Mouse (Mus musculus) granulocyte monocyte progenitor cell, adult 5-6 weeks (primary cell): ENCODE data around the gene AI837181. TPM values are rescaled to one million over a fixed set of nuclear protein-coding genes. Genes with fewer than 3 reads are reported as not detected.

Experiments used
- ATAC-seq: replicated peaks from 2 replicates; pipeline ENCODE4 v1.8.0; 2016; ENCODE audit warnings: mild to moderate bottlenecking, moderate TSS enrichment, inconsistent platforms; ENCODE audit not compliant: poor library complexity, severe bottlenecking
- total RNA-seq, 2 experiments: library from RNA; stranded (forward) in 1 of 2; stranded (reverse) in 1 of 2; fragments of 200-712, 200-1000 nt in 1 of 2; fragments of >200 nt in 1 of 2; fragmentation: Nextera tagmentation in 1 of 2; gene quantifications; 2 replicates each; pipeline ENCODE4 v1.2.3; 2014 to 2017

AI837181 gene
- total RNA-seq, 2 experiments from 2014 or later: 12.2 to 30.1 TPM

DNA sequence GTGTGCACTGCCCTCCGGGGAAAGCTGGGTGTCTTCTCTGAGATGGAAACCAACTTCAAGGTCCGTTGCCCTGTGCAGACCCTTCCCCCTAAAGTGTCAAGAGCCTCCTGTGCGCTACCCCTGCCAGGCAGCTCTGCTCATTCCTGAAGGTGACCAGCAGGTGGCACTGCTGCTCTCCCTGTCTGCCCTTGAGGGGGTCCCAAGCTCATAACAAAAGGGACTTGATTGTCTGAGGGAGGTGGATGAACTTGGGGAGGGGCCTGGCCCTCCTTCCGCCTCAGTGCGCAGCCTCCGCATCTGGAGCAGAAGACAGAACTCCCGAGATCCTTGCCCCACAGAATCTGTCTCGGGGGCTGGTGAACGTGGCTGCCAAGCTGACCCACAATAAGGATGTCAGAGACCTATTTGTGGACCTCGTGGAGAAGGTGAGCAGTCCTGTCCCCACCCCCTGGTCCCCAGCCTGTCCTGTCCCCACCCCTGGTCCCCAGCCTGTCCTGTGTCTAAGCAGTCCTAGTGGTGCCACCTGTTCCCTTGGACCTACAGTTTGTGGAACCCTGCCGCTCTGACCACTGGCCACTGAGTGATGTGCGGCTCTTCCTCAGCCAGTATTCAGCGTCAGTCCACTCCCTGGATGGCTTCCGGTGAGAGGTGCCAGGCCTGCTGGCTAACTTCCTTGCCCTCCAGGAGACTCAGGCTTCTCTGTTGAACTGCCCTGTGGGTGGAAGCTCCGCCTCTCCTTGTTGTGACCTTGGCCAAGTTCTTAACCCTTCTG, 39.0 kb downstream of the AI837181 start:
- ATAC-seq: peak; percentile 20; the same call in 1 of the 2 replicates

DNA sequence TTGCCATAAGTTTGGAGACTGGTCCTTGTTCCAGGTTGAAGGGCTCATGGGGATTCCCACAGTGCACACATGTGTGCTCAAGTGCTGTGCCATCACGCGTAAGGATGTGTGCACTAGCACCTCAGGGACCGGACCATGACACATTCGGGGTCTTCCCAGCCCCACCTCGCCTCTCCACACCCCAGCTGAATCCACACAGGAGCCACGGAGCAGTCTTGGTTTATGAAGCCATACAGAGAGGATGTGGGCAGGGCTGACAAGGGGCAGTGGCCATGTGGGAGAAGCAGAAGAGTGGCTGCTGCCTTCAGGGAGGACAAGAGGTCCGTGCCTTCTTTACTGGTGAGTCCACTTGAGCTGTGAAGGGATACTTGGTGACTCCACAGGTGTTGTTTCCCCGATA, 40.1 kb downstream of the AI837181 start:
- no peak for ATAC-seq

DNA sequence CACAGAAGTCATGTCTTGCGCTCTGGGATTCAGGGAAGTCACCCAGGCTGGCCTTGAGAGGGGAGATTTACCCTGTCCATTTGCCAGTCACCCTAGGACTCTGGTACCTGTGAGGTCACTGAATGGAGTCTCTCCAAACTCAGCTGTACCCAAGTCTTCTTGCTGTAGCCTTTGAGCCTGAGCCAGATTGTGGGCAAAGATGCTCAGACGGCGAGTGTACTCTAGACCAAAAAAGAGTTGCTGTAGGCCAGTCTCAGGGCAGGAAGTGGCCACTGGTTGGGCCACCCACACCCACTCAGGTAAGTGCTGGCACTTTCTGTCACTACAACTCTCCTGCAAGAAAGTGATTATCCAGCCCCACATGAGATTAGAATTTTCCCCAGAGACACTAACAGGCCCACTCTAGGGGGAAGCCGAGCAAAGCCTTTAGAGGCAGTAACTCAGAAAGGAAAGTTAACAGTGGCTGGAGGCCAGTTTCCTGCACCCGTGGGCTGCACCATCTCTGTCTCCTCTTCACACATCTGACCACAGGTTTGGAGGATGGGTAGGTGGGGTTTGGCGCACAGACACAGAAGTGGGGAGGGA, 42.1 kb downstream of the AI837181 start:
- no peak for ATAC-seq

DNA sequence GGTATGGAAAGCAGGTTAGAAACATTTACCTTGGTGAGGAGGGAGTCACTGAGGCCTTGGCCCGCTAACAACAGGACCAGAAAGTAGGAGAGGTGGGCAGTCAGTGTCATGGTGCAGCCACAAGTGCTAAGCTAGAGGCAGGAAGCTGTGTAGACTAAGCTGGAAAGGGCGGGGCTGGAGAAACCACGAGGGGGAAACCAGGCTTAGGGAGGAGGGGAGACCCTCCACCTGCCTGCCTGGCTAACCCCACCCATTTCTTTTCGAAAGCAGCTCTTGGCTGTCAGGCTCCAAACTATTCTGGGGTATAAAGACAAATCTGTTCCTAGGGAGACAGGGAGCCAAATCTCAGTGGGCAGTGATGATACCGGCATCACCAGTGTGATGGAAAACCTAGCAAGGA, 43.4 kb downstream of the AI837181 start, which contains the start of gene Ctsw:
Ctsw (minus strand) TSS at position 134 of the 400 bp plus-strand sequence.
- peak; percentile 45; the same call in 1 of the 2 replicates for ATAC-seq

DNA sequence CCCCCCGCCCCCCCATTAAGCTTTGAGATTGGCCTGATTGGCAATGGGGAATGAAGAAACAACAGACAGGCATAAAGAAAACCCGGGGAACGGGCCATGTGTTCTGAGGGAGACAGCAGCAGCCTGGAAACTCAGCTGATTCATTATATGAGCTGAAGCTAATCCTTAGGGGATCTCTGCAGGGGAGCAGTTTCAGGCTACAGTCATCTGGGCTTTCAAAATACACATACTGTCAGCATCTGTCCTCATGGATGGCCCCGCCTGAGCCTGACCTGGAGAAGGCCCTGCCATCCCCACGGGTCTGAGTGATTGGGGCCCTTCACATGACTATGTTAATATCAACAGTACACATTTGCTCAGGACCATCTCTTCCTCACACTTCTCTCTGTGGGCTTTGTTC, 46.9 kb downstream of the AI837181 start:
- ATAC-seq: no peak

DNA sequence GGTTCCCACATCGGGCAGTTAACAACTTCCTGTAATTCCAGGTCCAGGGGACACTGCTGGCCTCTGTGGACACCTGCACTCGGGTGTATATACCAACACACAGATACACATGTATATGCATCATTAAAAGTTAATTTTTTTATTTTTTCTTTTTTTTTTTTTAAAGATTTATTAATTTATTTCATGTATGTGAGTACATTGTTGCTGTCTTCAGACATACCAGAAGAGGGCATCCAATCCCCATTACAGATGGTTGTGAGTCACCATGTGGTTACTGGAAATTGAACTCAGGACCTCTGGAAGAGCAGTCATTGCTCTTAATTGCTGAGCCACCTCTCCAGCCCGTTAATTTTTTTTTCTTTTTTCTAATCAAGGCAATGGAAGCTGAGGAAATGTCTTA, 47.9 kb downstream of the AI837181 start:
- ATAC-seq: no peak

DNA sequence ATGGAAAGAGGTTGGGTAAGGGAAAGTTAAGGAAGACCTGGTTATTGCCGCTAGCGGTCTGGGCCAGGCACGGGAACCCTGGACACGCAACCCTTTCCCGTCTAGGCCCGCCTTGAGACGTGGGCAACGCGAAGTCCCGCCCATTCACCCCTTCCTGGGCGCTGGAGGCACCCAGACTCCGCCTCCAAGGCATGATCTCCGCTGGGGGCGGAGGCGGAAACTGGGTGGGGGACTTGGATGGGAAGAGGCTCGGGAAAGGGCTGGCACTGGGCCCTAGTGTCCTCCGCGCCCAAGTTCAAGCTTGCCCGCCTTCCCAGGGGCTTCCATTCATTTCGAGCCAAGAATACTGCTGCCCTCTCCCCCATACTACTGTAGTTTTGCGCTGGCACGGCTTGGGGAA, 48.8 kb downstream of the AI837181 start, which contains the start of gene Efemp2:
Efemp2 (plus strand) TSS at position 235 of the 400 bp plus-strand sequence.
- ATAC-seq: peak; percentile 71

DNA sequence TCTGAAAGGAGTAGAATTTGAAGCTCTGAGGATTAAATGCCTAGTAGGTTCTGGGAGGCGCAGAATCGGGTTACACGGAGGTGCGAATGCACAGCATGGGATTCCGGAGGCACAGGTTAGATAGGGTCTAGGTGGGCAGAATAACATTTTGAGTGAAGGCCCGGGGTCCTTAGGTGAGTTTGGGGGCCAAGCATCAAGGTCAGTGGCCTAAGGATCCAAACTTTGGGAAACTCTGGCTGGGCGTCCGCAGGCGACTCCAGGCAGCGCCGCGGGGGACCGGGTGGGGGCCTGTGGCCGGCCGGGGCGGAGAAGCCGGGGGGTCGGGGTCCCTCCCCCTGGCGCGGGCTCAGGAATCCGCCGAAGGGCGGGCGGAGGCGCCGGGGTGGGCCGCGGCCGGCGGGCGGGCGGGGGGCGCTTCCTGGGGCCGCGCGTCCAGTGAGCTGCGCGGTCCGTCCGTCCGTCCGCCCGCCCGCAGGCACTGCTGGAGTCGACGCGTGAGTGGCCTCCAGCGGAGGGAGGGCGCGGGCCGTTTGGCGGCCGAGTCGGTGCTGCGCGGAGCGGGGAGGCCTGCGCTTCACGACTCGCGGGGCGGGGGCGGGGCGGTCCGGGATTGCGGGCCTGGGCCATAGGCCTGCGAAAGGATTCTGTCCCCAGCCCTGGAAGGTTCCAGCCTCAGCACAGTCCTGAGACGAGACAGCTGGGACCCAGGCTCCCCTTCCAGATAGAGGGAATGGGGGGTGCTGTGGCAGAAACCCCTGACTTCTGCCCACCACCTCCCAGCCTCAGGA, 49.5 kb downstream of the AI837181 start:
- ATAC-seq: peak; percentile 40; the same call in 1 of the 2 replicates

DNA sequence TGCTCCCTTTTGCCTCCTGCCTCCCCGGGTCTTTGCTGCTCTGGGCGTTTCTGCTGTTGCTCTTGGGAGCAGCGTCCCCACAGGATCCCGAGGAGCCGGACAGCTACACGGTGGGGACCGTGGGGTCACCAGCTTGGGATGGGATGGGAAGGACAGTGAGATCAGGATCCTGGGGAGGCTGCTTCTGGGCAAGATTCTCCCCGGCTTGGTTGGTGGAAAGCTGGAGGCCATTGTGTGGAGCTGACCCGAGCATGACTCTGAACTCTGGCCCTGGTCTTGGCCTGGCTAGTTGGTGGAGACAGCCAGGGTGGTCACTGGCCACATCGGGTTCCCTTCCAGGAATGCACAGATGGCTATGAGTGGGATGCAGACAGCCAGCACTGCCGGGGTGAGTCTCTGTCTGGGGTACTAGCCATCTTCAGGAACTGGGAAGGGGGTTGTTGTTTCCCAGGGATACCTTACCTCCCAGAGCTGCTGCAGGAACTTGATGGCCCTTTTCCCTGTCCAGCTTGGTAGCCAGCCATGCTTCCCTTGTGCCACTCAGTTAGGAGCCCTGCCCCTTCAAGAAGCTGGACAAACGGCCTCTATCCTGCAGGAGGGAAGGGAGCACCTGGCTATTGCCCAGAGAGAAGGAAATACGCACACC, 50.2 kb downstream of the AI837181 start:
- ATAC-seq: no peak

Other genes with a start within 250 kb of the AI837181 start
- gene Pacs1, start 152.0 kb upstream of the AI837181 start, total RNA-seq (2014; fragmentation: Nextera tagmentation): 13.5 and 22.1 TPM in 2 replicates
- 6.5 and 8.0 TPM in 2 replicates for gene Pacs1, start 152.0 kb upstream of the AI837181 start, total RNA-seq (2017)
- gene Sf3b2, start 129.7 kb upstream of the AI837181 start, total RNA-seq (2014; fragmentation: Nextera tagmentation): 177 and 181 TPM in 2 replicates
- 224 and 247 TPM in 2 replicates for gene Sf3b2, start 129.7 kb upstream of the AI837181 start, total RNA-seq (2017)
- not detected in 2 replicates for gene Gal3st3, start 126.8 kb upstream of the AI837181 start, total RNA-seq (2014; fragmentation: Nextera tagmentation)
- gene Gal3st3, start 126.8 kb upstream of the AI837181 start, total RNA-seq (2017): not detected in 2 replicates
- gene Catsper1, start 89.4 kb upstream of the AI837181 start, total RNA-seq (2014; fragmentation: Nextera tagmentation): not detected in 2 replicates
- gene Catsper1, start 89.4 kb upstream of the AI837181 start, total RNA-seq (2017): not detected in 2 replicates
- gene Cst6, start 75.6 kb upstream of the AI837181 start, total RNA-seq (2014; fragmentation: Nextera tagmentation): not detected in 2 replicates
- not detected in 2 replicates for gene Cst6, start 75.6 kb upstream of the AI837181 start, total RNA-seq (2017)
- 52.8 and 54.1 TPM in 2 replicates for gene Eif1ad, start 58.4 kb upstream of the AI837181 start, total RNA-seq (2014; fragmentation: Nextera tagmentation)
- gene Eif1ad, start 58.4 kb upstream of the AI837181 start, total RNA-seq (2017): 69.4 and 72.2 TPM in 2 replicates
- gene Banf1, start 58.0 kb upstream of the AI837181 start, total RNA-seq (2014; fragmentation: Nextera tagmentation): 526 and 559 TPM in 2 replicates
- gene Banf1, start 58.0 kb upstream of the AI837181 start, total RNA-seq (2017): 84.9 and 130 TPM in 2 replicates
- gene Sart1, start 36.4 kb upstream of the AI837181 start, total RNA-seq (2014; fragmentation: Nextera tagmentation): 86.2 and 138 TPM in 2 replicates
- gene Sart1, start 36.4 kb upstream of the AI837181 start, total RNA-seq (2017): 63.2 and 78.7 TPM in 2 replicates
- gene Tsga10ip, start 22.6 kb upstream of the AI837181 start, total RNA-seq (2014; fragmentation: Nextera tagmentation): not detected in 2 replicates
- 1.9 TPM in 1 of 2 replicates, not detected in the other for gene Tsga10ip, start 22.6 kb upstream of the AI837181 start, total RNA-seq (2017)
- 160 and 218 TPM in 2 replicates for gene Drap1, start 165 bp upstream of the AI837181 start, total RNA-seq (2014; fragmentation: Nextera tagmentation)
- 119 and 145 TPM in 2 replicates for gene Drap1, start 165 bp upstream of the AI837181 start, total RNA-seq (2017)
- 0.32 TPM in 1 of 2 replicates, not detected in the other for gene Fosl1, start 22.4 kb downstream of the AI837181 start, total RNA-seq (2014; fragmentation: Nextera tagmentation)
- 0.57 TPM in 1 of 2 replicates, not detected in the other for gene Fosl1, start 22.4 kb downstream of the AI837181 start, total RNA-seq (2017)
- gene Ccdc85b, start 32.8 kb downstream of the AI837181 start, total RNA-seq (2014; fragmentation: Nextera tagmentation): 0.68 and 1.9 TPM in 2 replicates
- 2.5 and 4.1 TPM in 2 replicates for gene Ccdc85b, start 32.8 kb downstream of the AI837181 start, total RNA-seq (2017)
- gene Fibp, start 35.5 kb downstream of the AI837181 start, total RNA-seq (2014; fragmentation: Nextera tagmentation): 33.6 and 94.2 TPM in 2 replicates
- 112 and 122 TPM in 2 replicates for gene Fibp, start 35.5 kb downstream of the AI837181 start, total RNA-seq (2017)
- 1.1 TPM in 1 of 2 replicates, not detected in the other for gene Ctsw, start 43.4 kb downstream of the AI837181 start, total RNA-seq (2014; fragmentation: Nextera tagmentation)
- not detected in 2 replicates for gene Ctsw, start 43.4 kb downstream of the AI837181 start, total RNA-seq (2017)
- not detected in 2 replicates for gene Efemp2, start 48.8 kb downstream of the AI837181 start, total RNA-seq (2014; fragmentation: Nextera tagmentation)
- gene Efemp2, start 48.8 kb downstream of the AI837181 start, total RNA-seq (2017): 1.6 TPM in 1 of 2 replicates, not detected in the other
- gene Mus81, start 63.3 kb downstream of the AI837181 start, total RNA-seq (2014; fragmentation: Nextera tagmentation): 23.9 and 39.7 TPM in 2 replicates
- gene Mus81, start 63.3 kb downstream of the AI837181 start, total RNA-seq (2017): 9.4 and 13.5 TPM in 2 replicates
- 1,243 and 1,245 TPM in 2 replicates for gene Cfl1, start 65.3 kb downstream of the AI837181 start, total RNA-seq (2014; fragmentation: Nextera tagmentation)
- 1,162 and 1,185 TPM in 2 replicates for gene Cfl1, start 65.3 kb downstream of the AI837181 start, total RNA-seq (2017)
- 2.8 TPM in 1 of 2 replicates, not detected in the other for gene 1700020D05Rik, start 78.6 kb downstream of the AI837181 start, total RNA-seq (2014; fragmentation: Nextera tagmentation)
- not detected in 2 replicates for gene 1700020D05Rik, start 78.6 kb downstream of the AI837181 start, total RNA-seq (2017)
- gene Snx32, start 85.4 kb downstream of the AI837181 start, total RNA-seq (2014; fragmentation: Nextera tagmentation): 4.9 and 5.7 TPM in 2 replicates
- 1.1 and 1.7 TPM in 2 replicates for gene Snx32, start 85.4 kb downstream of the AI837181 start, total RNA-seq (2017)
- gene Ovol1, start 135.5 kb downstream of the AI837181 start, total RNA-seq (2014; fragmentation: Nextera tagmentation): not detected in 2 replicates
- gene Ovol1, start 135.5 kb downstream of the AI837181 start, total RNA-seq (2017): not detected in 2 replicates
- gene Ap5b1, start 142.9 kb downstream of the AI837181 start, total RNA-seq (2014; fragmentation: Nextera tagmentation): 5.7 and 17.5 TPM in 2 replicates
- gene Ap5b1, start 142.9 kb downstream of the AI837181 start, total RNA-seq (2017): 7.5 and 10.4 TPM in 2 replicates
- gene Rnaseh2c, start 176.7 kb downstream of the AI837181 start, total RNA-seq (2014; fragmentation: Nextera tagmentation): 78.4 and 114 TPM in 2 replicates
- 37.7 and 140 TPM in 2 replicates for gene Rnaseh2c, start 176.7 kb downstream of the AI837181 start, total RNA-seq (2017)
- gene Kat5, start 185.1 kb downstream of the AI837181 start, total RNA-seq (2014; fragmentation: Nextera tagmentation): 27.9 and 52.2 TPM in 2 replicates
- 60.2 and 82.3 TPM in 2 replicates for gene Kat5, start 185.1 kb downstream of the AI837181 start, total RNA-seq (2017)
- 37.1 and 46.4 TPM in 2 replicates for gene Rela, start 212.3 kb downstream of the AI837181 start, total RNA-seq (2014; fragmentation: Nextera tagmentation)
- 25.4 and 31.7 TPM in 2 replicates for gene Rela, start 212.3 kb downstream of the AI837181 start, total RNA-seq (2017)
- 56.8 and 65.9 TPM in 2 replicates for gene Sipa1, start 238.6 kb downstream of the AI837181 start, total RNA-seq (2014; fragmentation: Nextera tagmentation)
- gene Sipa1, start 238.6 kb downstream of the AI837181 start, total RNA-seq (2017): 17.3 and 20.8 TPM in 2 replicates